Mouse (Mus musculus): Measurements from ENCODE around the gene Sdhb. TPM values are rescaled to one million over a fixed set of nuclear protein-coding genes. Genes with fewer than 3 reads are reported as not detected.
A peak's percentile ranks its signal among the peaks of the same experiment; 100 is the strongest.

Sdhb gene
- total RNA-seq, 2 experiments from 2014 or later: 120 to 182 TPM

DNA sequence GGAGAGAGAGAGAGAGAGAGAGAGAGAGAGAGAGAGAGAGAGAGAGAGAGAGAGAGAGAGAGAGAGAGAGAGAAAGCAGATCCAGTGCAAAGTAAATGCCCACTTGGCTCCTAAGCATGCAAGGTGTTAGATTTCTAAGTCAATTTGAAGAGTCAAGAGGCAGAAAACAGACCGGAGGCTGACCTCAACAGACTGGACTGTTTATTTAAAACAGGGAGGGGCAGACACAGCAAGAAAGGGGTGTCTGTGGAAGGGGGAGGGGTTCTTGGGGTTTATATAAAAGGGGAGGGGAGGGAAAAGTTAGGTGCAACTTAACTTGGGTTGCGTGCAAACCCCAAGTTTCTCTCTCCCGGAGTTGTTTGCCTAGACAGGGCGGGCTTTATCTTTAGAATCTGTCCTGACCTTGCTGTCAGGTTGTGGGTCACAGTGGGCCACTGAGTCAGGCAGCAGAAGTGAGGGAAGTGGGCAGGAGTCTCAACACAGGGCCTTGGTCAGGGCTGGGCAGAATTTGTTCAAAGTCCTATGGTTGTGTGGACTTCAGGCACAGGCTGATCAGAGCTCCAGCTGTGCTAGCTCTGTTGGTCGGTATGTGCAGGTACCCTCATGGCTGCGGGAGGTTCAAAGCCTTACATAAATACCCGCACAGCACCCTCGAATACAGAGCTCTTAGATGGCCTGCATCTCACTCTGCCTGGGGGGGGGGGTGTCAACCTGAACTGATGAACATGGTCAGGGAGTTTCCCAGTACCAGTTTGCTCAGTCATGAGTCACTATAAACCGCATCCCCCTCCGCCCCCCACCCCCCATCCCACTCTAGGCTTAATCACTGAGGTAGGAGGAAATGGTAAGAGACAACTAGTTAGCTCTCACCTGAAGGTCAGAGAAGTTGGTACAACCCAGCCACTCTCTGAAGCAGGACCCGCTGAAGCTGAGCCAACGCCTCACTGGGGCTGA, 13.2 kb upstream of the Sdhb start:
- peak; percentile 3; the same call in 1 of the 2 replicates for ATAC-seq (ENCODE audit: poor library complexity, severe bottlenecking)

DNA sequence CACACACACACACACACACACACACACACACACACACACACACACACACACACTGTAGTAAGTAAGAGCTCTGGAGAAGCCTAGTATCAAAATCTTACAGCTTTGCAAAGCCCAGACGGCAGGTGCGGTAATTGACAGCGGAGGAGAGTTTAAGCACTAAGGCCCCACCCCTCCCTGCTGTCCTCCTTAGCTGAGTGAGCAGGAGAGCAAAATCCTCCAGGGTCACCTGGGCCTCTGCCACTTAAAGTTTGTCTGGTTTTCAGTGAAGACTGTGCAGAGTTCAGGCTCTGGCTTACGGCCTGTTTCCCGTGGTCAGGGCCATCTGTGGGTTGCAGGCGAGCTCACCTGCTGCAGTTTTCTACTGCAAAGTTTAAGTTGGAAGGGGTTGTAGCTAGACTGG, 12.5 kb upstream of the Sdhb start:
- ATAC-seq (ENCODE audit: poor library complexity, severe bottlenecking): no peak

DNA sequence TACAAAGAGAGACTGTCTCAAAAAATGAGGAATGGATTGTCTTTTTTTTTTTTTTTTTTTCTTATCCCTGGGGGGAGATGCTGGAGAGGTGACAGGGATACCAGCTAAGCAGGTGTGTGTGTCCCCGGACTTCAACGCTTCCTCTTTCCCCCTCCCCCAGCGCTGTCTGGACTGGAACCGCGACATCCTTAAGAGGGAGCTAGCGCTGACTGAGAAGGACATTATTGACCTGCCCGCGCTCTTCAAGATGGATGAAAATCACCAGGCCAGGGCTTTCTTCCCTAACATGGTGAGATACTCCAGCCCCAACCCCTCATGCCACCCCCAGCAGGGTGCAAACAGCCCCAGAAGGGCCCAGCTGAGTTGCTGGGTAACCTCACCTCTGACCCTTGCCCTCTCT, 12.0 kb upstream of the Sdhb start:
- ATAC-seq (ENCODE audit: poor library complexity, severe bottlenecking): no peak

DNA sequence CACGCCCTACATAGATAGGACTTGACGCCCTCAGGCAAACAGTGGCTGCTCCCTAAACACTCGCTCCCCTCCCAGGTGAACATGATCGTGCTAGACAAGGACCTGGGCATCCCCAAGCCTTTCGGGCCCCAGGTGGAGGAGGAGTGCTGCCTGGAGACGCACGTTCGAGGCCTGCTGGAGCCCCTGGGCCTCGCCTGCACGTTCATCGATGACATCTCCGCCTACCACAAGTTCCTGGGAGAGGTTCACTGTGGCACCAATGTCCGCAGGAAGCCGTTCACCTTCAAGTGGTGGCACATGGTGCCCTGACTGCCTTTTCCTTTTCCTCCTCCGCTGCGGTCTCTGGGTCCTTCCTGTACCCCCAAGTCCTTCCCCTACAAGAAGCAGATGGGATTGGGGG, 11.4 kb upstream of the Sdhb start:
- no peak for ATAC-seq (ENCODE audit: poor library complexity, severe bottlenecking)

DNA sequence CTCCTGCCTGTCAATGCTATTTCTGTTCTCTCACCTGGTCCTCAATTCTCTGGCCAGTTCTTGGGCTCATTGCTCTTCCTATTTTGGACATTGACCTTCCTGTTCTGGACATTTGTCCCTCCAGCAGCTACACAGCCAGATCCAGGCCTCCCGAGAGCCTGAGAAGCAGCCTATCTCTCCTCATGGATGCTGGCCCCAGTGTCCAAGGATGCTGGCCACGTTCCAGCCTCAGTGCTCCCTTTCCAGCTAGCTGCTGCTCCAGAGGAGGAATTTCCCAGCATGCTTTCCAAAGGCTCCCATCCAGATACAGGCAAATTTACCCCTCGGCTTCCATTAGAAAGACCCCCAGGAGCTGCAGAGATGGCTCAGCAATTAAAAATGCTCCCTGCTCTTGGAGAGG, 10.4 kb upstream of the Sdhb start:
- no peak for ATAC-seq (ENCODE audit: poor library complexity, severe bottlenecking)

DNA sequence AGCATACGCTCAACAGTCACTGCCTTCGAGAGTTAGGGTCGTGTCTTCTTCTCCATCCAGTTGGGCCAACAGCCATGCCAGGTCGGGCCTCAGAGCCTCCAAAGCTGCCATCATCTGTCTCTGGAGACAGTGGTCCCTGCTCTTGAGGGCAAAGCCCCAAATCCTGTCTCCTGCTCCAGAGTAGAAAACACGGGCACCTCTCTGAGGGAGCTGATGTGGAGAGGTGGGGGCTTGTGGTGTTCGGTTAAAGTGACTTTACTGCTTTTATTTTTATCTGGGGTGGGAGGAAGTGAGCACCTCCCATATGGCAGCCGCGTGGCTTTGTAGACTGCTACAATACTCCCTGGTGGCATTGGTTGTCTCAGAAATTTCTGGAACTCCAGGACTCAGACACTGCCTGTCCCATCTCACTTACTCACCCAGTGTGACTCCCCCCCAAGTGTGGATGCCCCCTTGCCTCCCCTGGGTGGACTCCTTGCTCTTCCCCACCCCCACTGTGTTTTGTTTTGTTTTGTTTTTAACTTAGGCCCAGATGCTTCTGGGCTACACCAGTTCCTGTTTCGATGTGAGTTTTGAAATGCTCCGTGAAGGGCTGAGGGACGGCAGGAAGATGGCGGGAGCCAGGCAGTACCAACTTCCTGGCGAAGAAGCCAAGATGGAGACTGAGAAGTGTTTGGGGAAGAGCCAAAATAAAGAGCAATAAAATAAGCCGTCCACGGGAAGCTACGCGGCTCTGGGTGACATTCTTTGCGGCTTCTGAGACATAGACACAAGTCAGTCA, 9.0 kb upstream of the Sdhb start:
- ATAC-seq (ENCODE audit: poor library complexity, severe bottlenecking): peak; percentile 81

DNA sequence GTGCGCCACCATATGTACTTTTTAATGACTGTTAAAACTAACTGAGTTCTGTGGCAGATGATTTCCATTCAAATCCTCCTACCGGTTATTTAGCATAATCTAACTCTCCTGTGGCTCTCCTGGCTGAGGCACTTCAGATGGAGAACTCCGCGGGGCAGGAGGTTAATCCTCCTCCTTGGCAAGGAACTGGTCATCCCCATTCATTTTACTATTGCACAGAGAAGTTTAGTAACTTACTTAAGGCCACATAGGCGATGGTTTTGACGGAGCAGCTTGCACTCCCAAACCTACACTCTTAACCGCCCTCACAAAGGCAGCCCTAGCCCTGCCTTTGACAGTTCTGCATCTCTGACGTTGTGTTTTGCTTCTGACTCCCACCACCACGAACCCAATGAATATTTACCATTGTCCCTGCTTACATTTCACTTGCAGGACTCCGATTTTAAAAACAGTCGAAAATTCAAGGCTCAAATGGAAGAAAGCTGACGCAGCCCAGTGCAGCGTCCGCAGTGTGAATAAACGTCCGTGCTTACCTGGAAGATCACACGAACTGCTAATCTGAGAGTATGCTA, 3.8 kb upstream of the Sdhb start:
- ATAC-seq (ENCODE audit: poor library complexity, severe bottlenecking): no peak

DNA sequence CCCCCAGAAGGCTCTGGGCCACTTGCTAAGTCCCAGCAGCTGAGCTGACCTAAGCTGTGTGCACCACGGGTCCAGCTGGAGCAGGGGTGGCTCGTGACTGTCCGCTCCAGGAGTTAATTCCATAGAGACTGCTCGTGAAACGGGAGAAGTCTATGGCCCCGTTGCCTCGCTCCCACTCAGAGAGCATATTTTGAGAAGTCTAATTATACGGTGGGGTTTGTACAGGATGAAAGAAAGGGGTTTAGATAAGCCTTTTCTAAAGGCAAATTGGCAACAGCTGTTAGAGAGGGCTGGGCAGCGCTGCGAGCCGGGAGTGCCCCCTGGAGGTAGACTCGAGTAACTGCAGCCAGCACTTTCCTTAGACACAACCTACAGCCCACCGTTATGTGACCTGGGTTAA, 3.3 kb upstream of the Sdhb start:
- ATAC-seq (ENCODE audit: poor library complexity, severe bottlenecking): peak; percentile 65

DNA sequence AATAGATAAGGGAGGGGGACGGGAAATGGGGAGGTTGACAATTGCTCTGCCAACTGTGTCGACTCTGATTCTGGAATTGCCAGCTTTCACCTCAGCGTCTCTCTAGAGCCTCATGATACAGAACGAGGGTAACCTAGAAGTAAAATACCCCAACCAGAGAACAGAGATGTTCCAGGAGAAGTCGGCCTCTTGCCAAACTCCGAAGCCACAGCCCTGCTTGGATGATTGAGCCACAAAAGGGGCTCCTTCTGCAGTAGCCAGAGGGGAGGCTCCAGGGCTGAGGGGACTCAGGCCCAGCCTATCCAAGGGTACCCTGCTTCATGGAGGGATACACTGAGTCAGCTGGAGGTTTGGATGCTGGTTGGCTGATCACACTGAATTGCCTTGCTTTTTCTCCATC, 2.7 kb upstream of the Sdhb start:
- no peak for ATAC-seq (ENCODE audit: poor library complexity, severe bottlenecking)

DNA sequence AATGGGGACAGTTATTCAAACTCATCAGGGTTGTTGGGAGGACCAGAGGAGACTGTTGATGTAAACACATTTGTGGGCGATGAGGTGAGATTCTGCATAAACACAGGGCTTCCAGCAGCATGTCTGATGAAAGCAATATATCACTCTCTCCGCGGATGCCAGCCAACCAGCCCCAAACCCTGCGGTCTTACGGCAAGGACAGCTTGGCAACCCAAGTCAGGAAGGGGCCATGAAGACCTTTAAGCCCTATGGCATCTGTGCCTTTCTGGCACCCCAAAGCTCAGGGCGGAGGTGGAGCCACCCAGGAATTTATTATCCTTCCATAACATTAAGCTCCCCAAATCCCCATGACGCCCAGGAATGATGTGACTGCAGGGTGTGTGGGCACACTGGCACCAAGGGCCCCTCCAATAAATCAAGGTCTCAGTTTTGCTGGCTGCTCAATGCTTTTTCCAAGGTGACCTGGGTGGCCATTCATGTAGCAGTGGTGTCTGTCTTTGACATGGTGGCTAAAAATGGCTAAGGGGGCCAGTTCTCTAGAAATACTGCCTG, 1.8 kb upstream of the Sdhb start:
- no peak for ATAC-seq (ENCODE audit: poor library complexity, severe bottlenecking)

DNA sequence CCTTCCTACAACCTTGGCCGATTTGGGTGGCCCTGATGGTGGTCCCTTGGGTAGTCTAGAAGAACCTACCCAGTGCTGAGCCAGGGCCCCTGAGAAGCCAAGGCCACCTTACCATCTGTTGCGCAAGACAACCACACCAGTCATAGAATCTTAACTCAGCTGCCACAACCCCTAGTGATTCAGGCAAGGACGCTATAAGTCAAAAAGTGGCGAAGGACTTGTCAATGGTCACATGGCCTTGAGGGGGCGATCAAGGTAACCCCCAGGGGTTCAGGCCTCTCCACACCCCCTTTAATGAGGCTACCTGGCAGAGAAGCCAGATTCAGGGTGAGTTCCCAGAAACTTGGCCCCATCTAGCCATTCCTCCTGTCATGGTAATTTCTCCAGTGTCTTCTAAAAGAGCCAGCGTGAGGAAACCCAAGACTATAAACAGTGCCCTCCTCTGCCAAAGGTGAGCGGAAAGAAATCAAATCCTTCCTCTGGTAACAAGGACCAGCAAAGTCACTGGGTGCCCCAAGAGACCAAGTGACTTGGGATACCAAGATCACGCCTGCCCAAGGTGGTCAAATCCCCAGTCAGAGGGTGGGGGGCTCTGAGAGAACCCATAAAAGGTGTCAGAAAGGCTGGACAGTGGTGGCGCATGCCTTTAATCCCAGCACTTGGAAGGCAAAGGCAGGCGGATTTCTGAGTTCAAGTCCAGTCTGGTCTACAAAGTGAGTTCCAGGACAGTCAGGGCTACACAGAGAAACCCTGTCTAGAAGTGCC, 1.1 kb upstream of the Sdhb start:
- no peak for ATAC-seq (ENCODE audit: poor library complexity, severe bottlenecking)

DNA sequence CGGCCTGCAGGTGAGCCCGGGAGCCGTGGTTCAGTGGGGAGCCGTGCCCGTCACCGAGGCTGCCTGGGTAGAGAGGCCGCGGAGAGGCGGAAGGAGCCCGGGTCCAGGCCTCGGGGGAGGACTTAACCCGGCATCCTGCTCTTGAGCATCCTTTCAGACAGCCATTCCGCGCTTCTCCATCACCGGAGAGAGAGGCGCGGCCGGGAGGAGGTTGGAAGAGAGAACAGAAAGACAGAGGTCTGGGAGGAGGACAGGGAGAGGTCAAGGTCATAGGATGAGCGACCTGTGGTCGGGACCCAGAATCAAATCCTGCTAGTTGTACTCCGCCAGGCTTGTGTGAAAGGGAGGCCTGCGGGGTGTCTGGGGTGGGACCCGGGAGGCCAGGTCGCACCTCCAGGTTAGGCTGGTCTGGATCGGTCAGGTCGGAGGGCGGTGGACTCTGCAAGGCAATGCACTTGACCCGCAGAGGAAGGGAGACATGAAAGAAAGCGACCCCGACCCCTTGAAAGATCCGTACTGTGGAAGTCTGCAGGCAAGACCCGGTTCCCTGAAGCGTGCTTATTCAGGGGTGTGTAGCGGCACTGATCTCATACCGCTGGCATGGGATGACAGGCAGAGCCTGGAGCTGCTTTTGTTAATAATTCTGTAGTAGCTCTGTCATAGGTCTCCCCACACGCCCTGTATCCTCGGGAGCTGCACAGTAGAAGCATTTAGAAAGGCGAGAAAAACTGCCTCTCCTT, 634 bp downstream of the Sdhb start:
- no peak; the same call in 1 of the 2 replicates for ATAC-seq (ENCODE audit: poor library complexity, severe bottlenecking)

DNA sequence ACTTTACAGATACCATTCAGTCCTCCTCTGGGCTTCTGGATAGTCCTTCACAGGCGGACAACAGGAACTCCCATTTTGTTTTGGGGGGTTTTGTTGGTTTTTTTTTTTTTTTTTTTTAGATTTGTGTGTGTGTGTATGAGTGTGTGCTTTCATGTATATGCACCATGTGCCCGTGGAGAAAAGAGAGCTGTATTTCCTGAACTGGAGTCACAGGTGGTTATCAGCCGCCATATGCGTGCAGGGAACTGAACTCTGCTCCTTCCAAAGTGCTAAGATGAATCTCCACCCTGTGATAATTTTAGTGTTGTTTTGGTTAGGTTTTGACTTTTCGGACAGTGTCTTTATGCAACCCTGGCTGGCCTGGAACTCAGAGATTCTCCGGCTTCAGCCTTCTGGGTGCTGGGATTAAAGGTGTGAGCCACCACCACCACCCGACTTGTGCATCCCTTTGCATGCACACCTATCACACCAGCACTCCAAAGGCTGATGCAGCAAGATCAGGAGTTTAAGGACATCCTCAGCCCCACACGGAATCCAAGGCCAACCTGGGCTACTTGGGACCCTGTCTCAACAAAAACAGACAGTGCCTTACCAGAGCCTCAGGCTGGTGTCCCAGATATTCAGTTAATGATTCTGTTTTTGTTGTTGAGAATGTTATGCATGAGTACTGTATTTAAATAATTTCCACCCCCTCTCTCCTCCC, 1.4 kb downstream of the Sdhb start:
- no peak for ATAC-seq (ENCODE audit: poor library complexity, severe bottlenecking)

DNA sequence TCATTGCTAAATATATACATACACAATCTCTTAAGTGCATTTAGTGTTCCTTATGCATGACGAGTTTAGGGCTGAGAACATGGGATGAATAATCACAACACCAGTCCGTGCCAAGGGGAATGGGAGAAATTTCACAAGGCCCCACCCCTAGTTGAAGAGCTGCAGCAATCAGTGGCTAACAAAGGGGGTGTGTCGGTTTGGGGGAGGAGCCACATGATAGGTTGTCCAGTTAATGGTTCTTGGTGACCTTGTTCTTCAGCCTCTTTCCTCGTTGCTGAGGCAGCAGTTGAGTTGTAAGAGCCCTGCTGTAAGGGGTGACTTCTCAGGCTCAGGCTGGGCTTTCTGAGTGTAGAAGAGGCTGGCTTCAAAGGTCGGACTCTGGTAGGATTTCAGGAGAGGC, 1.9 kb downstream of the Sdhb start:
- no peak for ATAC-seq (ENCODE audit: poor library complexity, severe bottlenecking)

DNA sequence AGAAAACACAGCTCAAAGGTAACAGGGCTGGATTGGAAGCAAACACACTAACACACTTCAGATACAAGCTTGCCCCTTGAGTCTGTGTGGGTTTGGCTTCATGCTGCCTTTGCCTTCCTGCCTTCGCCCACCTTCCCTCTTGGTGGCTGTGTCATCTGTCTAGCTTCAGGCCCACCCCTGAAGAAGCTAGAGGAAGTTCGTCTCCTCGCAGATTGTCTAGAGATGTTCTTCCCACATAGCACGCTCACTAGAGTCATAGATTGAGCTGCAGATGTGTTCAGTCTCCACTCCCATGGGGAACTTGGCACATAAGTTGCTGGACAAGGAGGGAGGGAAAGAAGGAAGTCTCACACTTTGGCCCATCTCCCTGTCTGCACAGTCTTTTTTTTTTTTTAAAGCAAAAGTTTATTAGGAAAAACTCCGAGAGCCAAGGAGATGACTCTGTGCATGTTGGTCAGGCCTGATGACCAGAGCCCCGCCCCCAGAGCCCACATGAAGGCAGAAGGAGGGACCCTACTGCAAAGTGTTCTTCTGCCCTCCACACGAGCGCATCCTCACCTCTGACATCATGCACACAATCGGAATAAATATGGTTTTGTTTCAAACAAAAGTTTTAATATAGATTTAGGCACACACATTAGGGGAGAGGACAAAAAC, 3.1 kb downstream of the Sdhb start:
- no peak for ATAC-seq (ENCODE audit: poor library complexity, severe bottlenecking)

DNA sequence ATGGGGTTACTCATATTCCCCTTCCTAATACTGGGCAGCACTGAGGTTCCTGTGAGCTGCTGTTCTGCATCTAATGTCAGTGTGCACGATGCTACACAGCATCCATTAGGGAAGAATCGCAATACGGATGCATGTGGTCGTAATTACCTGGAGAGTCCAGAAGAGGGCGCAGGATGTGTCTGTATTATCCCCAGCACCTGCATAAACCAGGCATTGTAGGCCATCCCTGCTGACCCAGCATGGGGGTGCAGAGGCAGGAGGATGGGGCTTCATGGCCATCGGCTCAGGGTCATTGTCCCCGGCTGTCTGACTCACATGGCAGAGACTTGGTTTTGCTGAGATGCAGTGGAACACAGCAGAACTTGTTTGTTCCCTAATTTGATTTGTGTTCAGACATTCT, 3.6 kb downstream of the Sdhb start:
- ATAC-seq (ENCODE audit: poor library complexity, severe bottlenecking): peak; percentile 49

DNA sequence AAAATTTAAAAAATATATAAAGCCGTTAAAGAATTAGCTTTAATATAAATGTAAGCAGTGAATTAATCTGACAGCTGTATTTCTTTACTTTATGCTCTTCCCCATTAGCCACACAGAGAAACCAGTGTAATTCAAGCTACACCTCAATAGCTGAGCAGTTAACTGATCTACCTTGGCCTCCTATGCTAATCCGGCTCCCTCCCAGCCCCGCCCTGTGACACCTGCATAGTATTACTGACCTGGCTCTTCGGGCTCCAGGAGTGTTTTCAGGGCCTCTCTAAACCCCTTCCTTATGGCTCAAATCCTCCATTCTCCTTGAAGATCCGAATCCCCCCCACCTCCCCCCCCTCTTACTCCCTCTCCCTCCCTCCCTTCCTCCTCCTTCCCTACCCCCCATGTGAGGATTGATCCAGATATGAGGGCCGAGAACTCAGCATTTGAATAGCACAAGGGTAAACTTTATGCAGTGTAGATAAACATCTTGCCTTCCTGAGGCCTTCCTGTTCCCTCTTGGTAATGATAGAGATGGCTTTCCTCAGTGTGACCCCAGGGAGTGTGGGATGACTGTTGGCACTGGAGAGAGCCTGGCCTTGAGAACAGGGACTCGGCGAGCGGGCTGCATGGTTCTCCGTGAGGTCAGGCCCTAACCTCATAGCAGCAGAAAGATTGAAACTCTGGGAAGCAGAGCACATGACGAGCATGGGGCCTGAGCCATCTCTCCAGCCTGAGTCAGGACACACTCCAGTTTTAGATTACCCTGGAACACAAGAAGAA, 6.6 kb downstream of the Sdhb start:
- no peak for ATAC-seq (ENCODE audit: poor library complexity, severe bottlenecking)

DNA sequence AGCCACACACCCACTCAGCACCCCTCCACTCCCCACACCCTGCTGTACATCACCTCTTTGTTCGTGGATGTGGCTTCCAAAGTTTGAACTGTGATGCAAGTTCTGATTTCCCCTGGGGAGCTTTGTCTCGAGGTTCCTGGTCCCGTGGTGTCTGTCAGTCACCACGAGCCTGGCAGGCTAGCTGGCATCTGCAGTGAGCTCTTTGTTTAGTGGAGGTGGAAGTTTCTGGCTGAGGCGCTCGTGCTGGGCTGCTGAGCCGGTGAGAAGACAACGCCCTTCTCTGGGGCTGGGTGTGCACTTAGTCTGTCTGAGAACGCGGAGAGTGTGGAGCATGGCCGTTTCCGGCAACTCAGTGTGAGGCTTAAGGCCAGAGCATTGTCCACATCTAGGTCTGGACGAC, 10.7 kb downstream of the Sdhb start:
- ATAC-seq (ENCODE audit: poor library complexity, severe bottlenecking): no peak
